Mouse (Mus musculus) induced T-regulatory cell, adult 2 months (primary cell): ENCODE measurements around the gene Eif2d.

ENCODE experiments used
- DNase-seq: peaks from one replicate; pipeline ENCODE4 v3.0.0-alpha.2; 2012; ENCODE audit warnings: low read depth

Gene Eif2d

GRCm38 (mm10) chr1:131153018-131153629 is at the start of gene Eif2d:
TSS of gene Eif2d (plus strand) at chr1:131153181.
- peak; percentile 92 for DNase-seq

- no peak for DNase-seq
Measured at GRCm38 (mm10) chr1:131103776-131104424, 49.1 kb upstream of the Eif2d start.

GRCm38 (mm10) chr1:131107575-131108308 is 45.2 kb upstream of the Eif2d start:
- no peak for DNase-seq

GRCm38 (mm10) chr1:131110525-131111106 is 42.4 kb upstream of the Eif2d start:
- DNase-seq: peak; percentile 89

- DNase-seq: peak; percentile 55
Measured at GRCm38 (mm10) chr1:131112576-131112975, 40.4 kb upstream of the Eif2d start.

GRCm38 (mm10) chr1:131115932-131116331 is 37.0 kb upstream of the Eif2d start:
- peak; percentile 90 for DNase-seq

- no peak for DNase-seq
Measured at GRCm38 (mm10) chr1:131116430-131117011, 36.5 kb upstream of the Eif2d start.

- DNase-seq: no peak
Measured at GRCm38 (mm10) chr1:131118530-131118929, 34.5 kb upstream of the Eif2d start.

GRCm38 (mm10) chr1:131119026-131119425 is 34.0 kb upstream of the Eif2d start:
- peak; percentile 73 for DNase-seq

- peak; percentile 64 for DNase-seq
Measured at GRCm38 (mm10) chr1:131121987-131122386, 31.0 kb upstream of the Eif2d start.

- no peak for DNase-seq
Measured at GRCm38 (mm10) chr1:131123522-131124265, 29.3 kb upstream of the Eif2d start.

GRCm38 (mm10) chr1:131125987-131126744 is 26.8 kb upstream of the Eif2d start:
- no peak for DNase-seq

- DNase-seq: no peak
Measured at GRCm38 (mm10) chr1:131134231-131134630, 18.8 kb upstream of the Eif2d start.

- DNase-seq: no peak
Measured at GRCm38 (mm10) chr1:131134942-131135522, 17.9 kb upstream of the Eif2d start.

GRCm38 (mm10) chr1:131135960-131136629 is 16.9 kb upstream of the Eif2d start:
- peak; percentile 47 for DNase-seq

- DNase-seq: no peak
Measured at GRCm38 (mm10) chr1:131137111-131137510, 15.9 kb upstream of the Eif2d start.

GRCm38 (mm10) chr1:131137717-131138118 is 15.3 kb upstream of the Eif2d start:
- DNase-seq: peak; percentile 44

GRCm38 (mm10) chr1:131138191-131139016 is 14.6 kb upstream of the Eif2d start, which contains the start of gene Dyrk3:
TSS of gene Dyrk3 (minus strand) at chr1:131138340.
- peak; percentile 95 for DNase-seq
